Mouse (Mus musculus) myocyte (in vitro differentiated cells): ENCODE data around the gene Ap1m1. TPM values are rescaled to one million over a fixed set of nuclear protein-coding genes. Genes with fewer than 3 reads are reported as not detected.

Experiments used
- H3K27me3 ChIP-seq: one replicate; pipeline ENCODE4 v1.6.1; 2011; ENCODE audit not compliant: control insufficient read depth, insufficient read depth, insufficient read length
- H3K36me3 ChIP-seq: one replicate; pipeline ENCODE4 v1.6.1; 2011; ENCODE audit not compliant: control insufficient read depth, insufficient read depth
- H3K4me2 ChIP-seq: one replicate; pipeline ENCODE4 v1.6.1; 2011; ENCODE audit warnings: low read depth, control low read depth
- H3K4me3 ChIP-seq: one replicate; pipeline ENCODE4 v1.5.1; 2011; ENCODE audit warnings: mild to moderate bottlenecking, control low read depth, moderate library complexity
- H3K79me2 ChIP-seq: one replicate; pipeline ENCODE4 v1.6.1; 2011; ENCODE audit not compliant: control insufficient read depth, insufficient read depth
- H3ac ChIP-seq: one replicate; pipeline ENCODE4 v1.6.1; 2011; ENCODE audit not compliant: control insufficient read depth, insufficient read length
- CEBPB ChIP-seq: IDR thresholded peaks from 2 replicates; pipeline ENCODE4 v1.6.1; 2011; ENCODE audit warnings: mild to moderate bottlenecking, moderate library complexity; ENCODE audit not compliant: poor library complexity, insufficient read depth, severe bottlenecking
- E2F4 ChIP-seq: IDR thresholded peaks from one replicate; pipeline ENCODE4 v1.6.1; 2011; ENCODE audit warnings: mild to moderate bottlenecking, control low read depth, moderate library complexity; ENCODE audit not compliant: insufficient read depth
- MAX ChIP-seq: IDR thresholded peaks from one replicate; pipeline ENCODE4 v1.6.1; 2011; ENCODE audit warnings: low read depth, mild to moderate bottlenecking, control low read depth
- MYOD1 ChIP-seq, 3 experiments: IDR thresholded peaks; one replicate each; pipeline ENCODE4 v1.6.1; 2011; ENCODE audit warnings: control low read depth in 2 of 3, low read depth in 2 of 3, mild to moderate bottlenecking in 2 of 3, moderate library complexity in 1 of 3; ENCODE audit not compliant: insufficient read length in 2 of 3, control insufficient read depth in 1 of 3
- MYOG ChIP-seq, 3 experiments: IDR thresholded peaks; one replicate each; pipeline ENCODE4 v1.6.1; 2011; ENCODE audit warnings: control low read depth in 2 of 3, low read depth in 2 of 3, mild to moderate bottlenecking in 2 of 3; ENCODE audit not compliant: insufficient read length in 2 of 3, control insufficient read depth in 1 of 3, insufficient read depth in 1 of 3
- POLR2A ChIP-seq: IDR thresholded peaks from one replicate; pipeline ENCODE4 v1.6.1; 2011; ENCODE audit warnings: low read depth, mild to moderate bottlenecking, control low read depth, moderate library complexity; ENCODE audit not compliant: insufficient read length
- POLR2AphosphoS2 ChIP-seq: IDR thresholded peaks from one replicate; pipeline ENCODE4 v1.6.1; 2011; ENCODE audit warnings: low read depth, control low read depth; ENCODE audit not compliant: insufficient read length
- REST ChIP-seq: IDR thresholded peaks from one replicate; pipeline ENCODE4 v1.6.1; 2011; ENCODE audit warnings: mild to moderate bottlenecking, control low read depth, moderate library complexity; ENCODE audit not compliant: insufficient read depth, insufficient read length
- SRF ChIP-seq: IDR thresholded peaks from one replicate; pipeline ENCODE4 v1.6.1; 2011; ENCODE audit warnings: low read depth; ENCODE audit not compliant: control insufficient read depth, insufficient read length
- TCF12 ChIP-seq: IDR thresholded peaks from one replicate; pipeline ENCODE4 v1.6.1; 2011; ENCODE audit warnings: mild to moderate bottlenecking, control low read depth; ENCODE audit not compliant: poor library complexity, insufficient read depth, severe bottlenecking
- TCF3 ChIP-seq: IDR thresholded peaks from one replicate; pipeline ENCODE4 v1.6.1; 2011; ENCODE audit warnings: low read depth, control low read depth; ENCODE audit not compliant: insufficient read length
- USF1 ChIP-seq: IDR thresholded peaks from one replicate; pipeline ENCODE4 v1.6.1; 2011; ENCODE audit warnings: low read depth, mild to moderate bottlenecking, control low read depth, moderate library complexity
- polyA plus RNA-seq: library from polyadenylated mRNA; unstranded; fragments of >200 nt; fragmentation: generic; extraction: Trizol; gene quantifications from one replicate; pipeline ENCODE4 v1.2.1, GENCODE M21; 2012; ENCODE audit warnings: missing spikeins

The Ap1m1 gene
- polyA plus RNA-seq, result 57.8 TPM

DNA sequence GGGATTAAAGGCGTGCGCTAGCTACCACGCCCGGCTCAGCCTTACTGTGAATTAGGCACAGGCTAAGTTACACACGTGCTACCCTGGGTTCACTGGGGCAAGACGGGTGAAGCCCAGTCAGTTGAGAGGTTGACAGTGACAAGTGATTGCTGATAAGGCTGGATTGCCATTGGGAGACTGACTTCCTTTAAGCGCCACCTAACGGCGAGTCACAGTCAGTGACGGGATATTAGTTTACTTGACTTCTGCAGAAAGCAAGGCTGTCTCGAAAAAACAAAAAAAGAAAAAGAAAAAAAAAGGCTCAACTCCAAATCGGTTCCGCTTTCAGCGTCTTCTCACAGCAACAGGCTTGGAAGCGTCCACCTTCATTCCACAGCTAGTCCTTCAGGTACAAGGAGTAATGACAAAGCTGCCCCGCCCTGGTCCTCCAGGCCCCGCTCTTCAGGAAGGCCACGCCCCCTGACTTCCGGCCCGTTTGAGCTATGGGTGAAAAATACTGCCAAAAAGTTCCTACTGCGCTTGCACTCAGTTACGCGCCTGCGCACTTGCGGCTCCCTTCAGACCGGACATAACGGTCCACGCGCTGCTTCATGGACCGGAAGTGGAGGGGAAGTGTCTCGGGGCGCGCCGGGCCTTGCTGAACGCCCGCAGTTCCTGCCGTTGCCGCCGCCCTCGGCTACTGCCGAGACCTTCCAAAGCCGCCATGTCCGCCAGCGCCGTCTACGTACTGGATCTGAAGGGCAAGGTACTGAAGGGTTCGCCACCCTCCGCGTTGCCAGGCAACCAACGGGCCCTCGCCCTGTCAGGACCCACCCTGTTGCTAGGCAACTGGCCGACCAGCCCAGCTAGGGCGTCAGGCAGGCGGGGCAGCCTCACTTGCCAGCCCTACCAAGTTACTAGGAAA is at the start of gene Ap1m1:
Gene Ap1m1 (plus strand): TSS at position 520 of the 904 bp plus-strand sequence.
- H3K36me3 ChIP-seq, result no peaks in the 10 kb centered on the region
- TF ChIP-seq POLR2A, result peak; percentile 72
- TF ChIP-seq SRF, result no peak
- TF ChIP-seq POLR2AphosphoS2, result peak; percentile 60
- TF ChIP-seq TCF3, result no peak
- TF ChIP-seq MYOD1 (IDR thresholded peaks at IDR 0.05; ENCODE audit: control insufficient read depth in 1 of 3, insufficient read length in 2 of 3, low read depth in 2 of 3), result peak in 2 of 3 experiments; percentile 60 to 72
- peak in 1 of 3 experiments; percentile 45 for TF ChIP-seq MYOG (IDR thresholded peaks at IDR 0.05; ENCODE audit: control insufficient read depth in 1 of 3, insufficient read depth in 1 of 3, insufficient read length in 2 of 3, low read depth in 2 of 3)

GRCm38 (mm10) chr8:72190215-72190539 is 49.6 kb upstream of the Ap1m1 start:
- H3K4me3 ChIP-seq, result no peak overlapping the region
- no peak overlapping the region for H3ac ChIP-seq
- no peaks in the 10 kb centered on the region for H3K27me3 ChIP-seq
- no peak overlapping the region for H3K4me2 ChIP-seq
- no peaks in the 10 kb centered on the region for H3K79me2 ChIP-seq
- H3K36me3 ChIP-seq, result no peaks in the 10 kb centered on the region
- TF ChIP-seq TCF12 (no peak), E2F4 (no peak), TCF3 (no peak), POLR2A (no peak), MAX (no peak), USF1 (no peak), POLR2AphosphoS2 (no peak), CEBPB (no peak), MYOG (IDR thresholded peaks at IDR 0.05; ENCODE audit: control insufficient read depth in 1 of 3, insufficient read depth in 1 of 3, insufficient read length in 2 of 3, low read depth in 2 of 3) (no peak), MYOD1 (IDR thresholded peaks at IDR 0.05; ENCODE audit: control insufficient read depth in 1 of 3, insufficient read length in 2 of 3, low read depth in 2 of 3) (no peak), REST (no peak)

More for the DNA sequence above, at the start of gene Ap1m1:
- Histone ChIP-seq H3K4me2 (peak within 1 kb of the TSS; percentile 74), H3K4me3 (peak within 1 kb of the TSS; percentile 76), H3K27me3 (no peaks in the 10 kb centered on the region), H3K79me2 (peaks cover 13% of the 10 kb centered on the region), H3ac (peak within 1 kb of the TSS; percentile 55)

DNA sequence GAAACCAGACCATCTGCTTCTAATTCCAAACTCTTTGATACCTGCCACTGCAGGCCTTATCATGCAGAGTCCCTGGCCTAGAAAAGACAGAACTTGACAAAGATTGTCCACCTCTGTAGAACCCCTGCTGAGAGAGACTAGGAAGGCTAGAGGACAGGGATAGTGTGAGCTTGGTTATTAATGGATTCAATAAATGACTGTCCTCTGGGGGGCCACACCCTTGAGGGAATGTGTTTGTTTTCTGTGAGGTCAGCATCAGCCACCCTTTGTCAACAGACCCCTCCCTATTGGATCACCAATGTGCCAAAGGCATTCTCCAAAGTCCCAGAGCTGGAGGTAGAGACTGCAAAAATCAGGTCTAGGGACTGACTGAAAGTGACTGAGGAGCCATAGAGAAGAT is 47.8 kb upstream of the Ap1m1 start:
- H3K27me3 ChIP-seq, result no peaks in the 10 kb centered on the region
- H3K4me3 ChIP-seq, result no peak overlapping the region
- TF ChIP-seq POLR2AphosphoS2, result no peak
- TF ChIP-seq USF1, result no peak
- TF ChIP-seq MYOG (IDR thresholded peaks at IDR 0.05; ENCODE audit: control insufficient read depth in 1 of 3, insufficient read depth in 1 of 3, insufficient read length in 2 of 3, low read depth in 2 of 3), result no peak
- TF ChIP-seq SRF, result no peak
- TF ChIP-seq CEBPB, result no peak
- no peak for TF ChIP-seq TCF12
- no peak for TF ChIP-seq E2F4
- no peak for TF ChIP-seq REST
- no peak for TF ChIP-seq TCF3
- TF ChIP-seq POLR2A, result no peak
- no peak for TF ChIP-seq MYOD1 (IDR thresholded peaks at IDR 0.05; ENCODE audit: control insufficient read depth in 1 of 3, insufficient read length in 2 of 3, low read depth in 2 of 3)
- no peak for TF ChIP-seq MAX

DNA sequence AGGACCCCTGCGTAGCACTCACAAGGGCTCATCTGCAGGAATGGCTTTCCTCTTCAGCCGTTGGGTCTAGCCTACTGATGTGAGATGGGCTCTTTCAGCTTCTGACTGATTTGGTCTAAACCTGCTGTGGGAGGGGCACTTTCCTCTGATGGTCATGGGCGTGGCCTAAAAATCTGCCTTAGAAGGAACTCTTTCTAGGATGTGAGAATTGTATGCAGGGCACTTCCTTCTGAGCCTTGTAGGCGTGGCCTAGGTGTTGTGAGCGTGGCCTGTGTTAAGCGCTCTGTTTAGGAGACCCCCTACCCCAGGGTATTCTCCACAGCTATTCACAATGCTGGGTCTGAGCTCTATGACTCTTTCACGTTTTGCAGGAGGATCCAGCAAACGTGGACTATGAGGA is 41.8 kb upstream of the Ap1m1 start:
- Histone ChIP-seq H3K36me3 (no peaks in the 10 kb centered on the region), H3K79me2 (no peaks in the 10 kb centered on the region), H3K4me3 (no peak overlapping the region), H3ac (no peak overlapping the region), H3K27me3 (no peaks in the 10 kb centered on the region), H3K4me2 (no peak overlapping the region)
- TF ChIP-seq POLR2A (no peak), SRF (no peak), USF1 (no peak), POLR2AphosphoS2 (no peak), REST (no peak), TCF3 (no peak), TCF12 (no peak), CEBPB (no peak), MAX (no peak)

More for the DNA sequence above, 47.8 kb upstream of the Ap1m1 start:
- Histone ChIP-seq H3K79me2 (no peaks in the 10 kb centered on the region), H3K36me3 (no peaks in the 10 kb centered on the region), H3K4me2 (no peak overlapping the region), H3ac (no peak overlapping the region)

DNA sequence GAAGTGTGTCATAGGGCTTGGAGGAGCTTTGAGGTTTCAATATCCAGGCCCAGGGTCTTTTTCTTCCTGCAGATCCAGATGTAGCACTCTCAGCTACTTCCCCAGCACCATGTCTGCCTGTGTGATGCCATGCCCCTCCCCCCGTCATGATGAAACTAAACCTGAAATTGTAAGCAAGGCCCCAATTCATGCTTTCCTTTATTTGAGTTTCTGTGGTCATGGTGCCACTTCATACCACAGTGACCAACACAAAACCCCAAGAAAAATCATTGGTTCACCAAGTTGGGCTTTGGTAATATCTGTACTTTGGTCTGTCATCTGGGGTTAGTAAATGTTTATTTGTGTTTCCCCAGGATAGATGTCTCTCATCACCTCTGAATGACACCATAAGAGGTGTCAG is 31.2 kb upstream of the Ap1m1 start:
- Histone ChIP-seq H3ac (no peak overlapping the region), H3K79me2 (no peaks in the 10 kb centered on the region), H3K27me3 (peaks cover 13% of the 10 kb centered on the region), H3K36me3 (no peaks in the 10 kb centered on the region), H3K4me2 (no peak overlapping the region), H3K4me3 (no peak overlapping the region)
- no peak for TF ChIP-seq CEBPB
- no peak for TF ChIP-seq USF1
- TF ChIP-seq MAX, result no peak
- TF ChIP-seq SRF, result no peak
- no peak for TF ChIP-seq REST
- TF ChIP-seq POLR2AphosphoS2, result no peak
